Mouse (Mus musculus) myocyte (in vitro differentiated cells): ENCODE measurements around the gene Npas2.

Experiments
- CEBPB ChIP-seq: IDR thresholded peaks from 2 replicates; pipeline ENCODE4 v1.6.1; 2011; ENCODE audit warnings: mild to moderate bottlenecking, moderate library complexity; ENCODE audit not compliant: poor library complexity, insufficient read depth, severe bottlenecking
- E2F4 ChIP-seq: IDR thresholded peaks from one replicate; pipeline ENCODE4 v1.6.1; 2011; ENCODE audit warnings: mild to moderate bottlenecking, control low read depth, moderate library complexity; ENCODE audit not compliant: insufficient read depth
- MAX ChIP-seq: IDR thresholded peaks from one replicate; pipeline ENCODE4 v1.6.1; 2011; ENCODE audit warnings: low read depth, mild to moderate bottlenecking, control low read depth
- MYOG ChIP-seq, 3 experiments: IDR thresholded peaks; one replicate each; pipeline ENCODE4 v1.6.1; 2011; ENCODE audit warnings: control low read depth in 2 of 3, low read depth in 2 of 3, mild to moderate bottlenecking in 2 of 3; ENCODE audit not compliant: insufficient read length in 2 of 3, control insufficient read depth in 1 of 3, insufficient read depth in 1 of 3
- POLR2A ChIP-seq: IDR thresholded peaks from one replicate; pipeline ENCODE4 v1.6.1; 2011; ENCODE audit warnings: low read depth, mild to moderate bottlenecking, control low read depth, moderate library complexity; ENCODE audit not compliant: insufficient read length
- POLR2AphosphoS2 ChIP-seq: IDR thresholded peaks from one replicate; pipeline ENCODE4 v1.6.1; 2011; ENCODE audit warnings: low read depth, control low read depth; ENCODE audit not compliant: insufficient read length
- REST ChIP-seq: IDR thresholded peaks from one replicate; pipeline ENCODE4 v1.6.1; 2011; ENCODE audit warnings: mild to moderate bottlenecking, control low read depth, moderate library complexity; ENCODE audit not compliant: insufficient read depth, insufficient read length
- TCF12 ChIP-seq: IDR thresholded peaks from one replicate; pipeline ENCODE4 v1.6.1; 2011; ENCODE audit warnings: mild to moderate bottlenecking, control low read depth; ENCODE audit not compliant: poor library complexity, insufficient read depth, severe bottlenecking
- TCF3 ChIP-seq: IDR thresholded peaks from one replicate; pipeline ENCODE4 v1.6.1; 2011; ENCODE audit warnings: low read depth, control low read depth; ENCODE audit not compliant: insufficient read length
- USF1 ChIP-seq: IDR thresholded peaks from one replicate; pipeline ENCODE4 v1.6.1; 2011; ENCODE audit warnings: low read depth, mild to moderate bottlenecking, control low read depth, moderate library complexity

- TF ChIP-seq POLR2A (no peak), CEBPB (no peak), E2F4 (no peak), MAX (no peak), TCF12 (no peak), TCF3 (no peak), USF1 (no peak), MYOG (IDR thresholded peaks at IDR 0.05; ENCODE audit: control insufficient read depth in 1 of 3, insufficient read depth in 1 of 3, insufficient read length in 2 of 3, low read depth in 2 of 3) (no peak), REST (no peak), POLR2AphosphoS2 (no peak)
These were observed 125.3 kb downstream of the Npas2 start for GRCm38 (mm10) chr1:39318870-39319269.
